Mouse (Mus musculus) adrenal gland, adult (tissue): ENCODE data around the gene Jmjd7.

Source experiments
- DNase-seq, 2 experiments: peaks; one replicate each; pipeline ENCODE4 v3.0.0; 2022 to 2023; ENCODE audit warnings: low spot score in 1 of 2; ENCODE audit not compliant: inconsistent age in 2 of 2

The Jmjd7 gene

GRCm38 (mm10) chr2:120058818-120059217 lies 31.5 kb downstream of the Jmjd7 start:
- DNase-seq = no peak

- no peak for DNase-seq
Measured at GRCm38 (mm10) chr2:120059466-120059865, 32.2 kb downstream of the Jmjd7 start.

GRCm38 (mm10) chr2:120060190-120060589 lies 32.9 kb downstream of the Jmjd7 start:
- DNase-seq = peak in 1 of 2 experiments; percentile 43

- no peak for DNase-seq
Measured at GRCm38 (mm10) chr2:120060651-120061050, 33.4 kb downstream of the Jmjd7 start.

GRCm38 (mm10) chr2:120062248-120062647 lies 35.0 kb downstream of the Jmjd7 start:
- DNase-seq = no peak

- DNase-seq = no peak
Measured at GRCm38 (mm10) chr2:120064639-120065038, 37.4 kb downstream of the Jmjd7 start.

GRCm38 (mm10) chr2:120065243-120065642 lies 38.0 kb downstream of the Jmjd7 start:
- no peak for DNase-seq

GRCm38 (mm10) chr2:120066224-120066623 lies 38.9 kb downstream of the Jmjd7 start:
- DNase-seq = no peak

GRCm38 (mm10) chr2:120068555-120069465 lies 41.5 kb downstream of the Jmjd7 start:
- peak; percentile 63 to 82 for DNase-seq

GRCm38 (mm10) chr2:120069466-120069990 lies 42.2 kb downstream of the Jmjd7 start:
- no peak for DNase-seq

- no peak for DNase-seq
Measured at GRCm38 (mm10) chr2:120074096-120074495, 46.8 kb downstream of the Jmjd7 start.

GRCm38 (mm10) chr2:120076076-120076705 lies 48.9 kb downstream of the Jmjd7 start:
- peak; percentile 52 to 76 for DNase-seq
